Mouse (Mus musculus): ENCODE results near the gene Adtrp.

Adtrp gene

DNA sequence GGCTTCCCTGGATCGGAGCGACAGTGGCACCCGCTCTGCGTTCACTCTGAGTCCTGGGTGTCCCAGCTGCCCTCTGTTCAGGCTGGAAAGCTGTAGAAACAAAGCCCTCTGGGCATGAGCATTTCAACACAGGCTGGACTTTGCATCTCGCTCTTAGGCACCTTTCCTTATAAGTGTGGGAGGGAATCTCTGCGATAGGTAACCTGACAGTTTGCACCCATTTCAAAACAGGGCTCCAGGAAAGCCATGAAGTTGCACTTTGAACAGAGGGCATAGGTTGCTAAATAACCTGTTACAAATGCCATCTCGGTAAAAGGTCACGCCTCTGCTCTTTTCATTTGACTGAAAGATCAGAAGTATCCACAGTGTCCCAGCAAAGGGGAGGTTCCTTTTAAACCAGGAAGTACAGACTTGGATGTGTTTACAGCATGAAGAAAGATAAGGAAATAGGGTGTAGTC, 19.2 kb downstream of the Adtrp start:
- DNase-seq (ENCODE audit: low spot score in 2 of 2) = no peak

DNA sequence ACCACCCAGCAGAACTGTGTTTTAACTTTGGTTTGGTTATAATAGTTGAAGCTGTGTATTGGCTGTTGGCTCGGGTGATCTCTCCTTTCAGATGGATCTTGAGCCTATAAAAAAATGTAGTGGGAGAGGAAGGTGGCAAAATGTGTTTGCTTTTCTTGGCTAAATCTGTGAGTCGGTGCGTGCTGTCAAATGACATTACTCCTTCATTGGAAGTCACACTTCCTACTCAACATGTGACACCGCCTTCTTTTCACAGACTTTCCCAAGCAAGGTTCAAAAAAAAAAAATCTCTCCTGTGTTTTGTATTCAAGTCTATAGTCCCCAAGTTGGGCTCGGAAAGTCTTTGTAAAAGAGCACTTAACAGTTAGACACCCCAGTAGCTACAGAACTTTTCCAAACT, 19.9 kb downstream of the Adtrp start:
- DNase-seq (ENCODE audit: low spot score in 2 of 2) = peak; percentile 67 to 69

DNA sequence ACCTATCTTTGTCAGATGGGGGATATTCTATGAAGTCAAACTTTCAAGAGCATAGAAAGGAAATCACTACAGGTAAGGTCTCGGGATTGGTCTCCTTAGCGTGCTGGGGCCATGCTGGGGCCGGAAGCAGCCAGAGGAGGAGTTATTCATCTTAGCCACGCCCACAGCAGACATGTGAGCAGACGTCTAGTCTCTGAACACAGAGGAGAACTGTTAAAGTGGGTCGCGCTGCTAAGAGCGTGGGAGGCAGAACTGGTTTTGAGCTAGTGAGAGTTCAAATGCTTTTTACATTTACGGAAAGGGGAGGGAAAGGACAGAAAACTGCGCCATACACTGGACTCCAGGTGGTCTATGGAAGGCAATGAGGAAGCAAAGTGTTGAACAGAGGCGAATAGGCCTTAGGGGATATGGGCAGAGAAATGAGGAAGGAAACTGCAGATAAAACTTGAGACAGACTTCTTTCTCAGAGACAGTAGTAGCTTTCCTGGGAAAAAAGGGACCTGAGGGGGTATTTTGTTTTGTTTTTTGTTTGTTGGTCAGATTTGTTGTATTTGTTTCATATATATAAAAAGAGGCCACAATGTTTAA, 22.0 kb downstream of the Adtrp start:
- peak; percentile 16 to 34 for DNase-seq (ENCODE audit: low spot score in 2 of 2)

DNA sequence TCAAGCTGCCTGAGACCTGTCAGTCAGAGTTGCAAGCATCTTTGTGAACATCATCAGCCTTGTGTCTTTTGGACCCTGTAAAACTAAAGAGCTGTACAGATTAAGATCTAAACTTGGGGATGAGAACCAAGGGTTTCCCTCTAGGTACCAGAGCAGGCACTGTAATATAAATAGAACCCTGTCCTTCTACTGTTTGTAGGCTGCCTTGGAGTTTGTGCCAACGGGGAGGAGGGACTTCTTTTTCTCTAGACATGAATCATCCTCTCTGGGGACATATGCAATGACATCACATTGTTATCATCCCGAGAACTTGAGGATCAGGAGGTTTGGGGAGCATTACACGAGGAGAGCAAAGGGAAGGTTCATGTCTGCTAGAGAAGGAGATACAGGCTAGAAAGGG, 24.4 kb downstream of the Adtrp start:
- peak; percentile 47 to 51 for DNase-seq (ENCODE audit: low spot score in 2 of 2)

DNA sequence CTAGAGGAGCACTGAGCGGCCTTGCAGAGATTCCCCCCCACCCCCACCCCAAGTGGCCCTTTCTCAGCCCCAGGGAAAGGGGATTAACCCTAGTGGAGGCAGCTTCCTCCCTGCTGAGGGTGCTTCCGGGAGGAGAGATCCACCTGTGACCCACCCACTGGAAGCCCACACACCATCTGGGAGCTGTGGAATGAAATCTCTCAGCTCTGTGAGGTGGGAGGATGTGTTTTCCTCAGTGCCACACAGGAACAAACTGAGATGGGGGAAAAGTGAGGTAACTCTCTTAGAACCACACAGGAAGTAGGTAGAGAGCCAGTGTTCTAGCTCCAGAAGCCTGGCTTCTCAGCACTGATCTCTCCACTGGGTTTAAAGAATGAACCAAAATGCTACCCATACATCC, 24.9 kb downstream of the Adtrp start:
- peak; percentile 84 to 87 for DNase-seq (ENCODE audit: low spot score in 2 of 2)

DNA sequence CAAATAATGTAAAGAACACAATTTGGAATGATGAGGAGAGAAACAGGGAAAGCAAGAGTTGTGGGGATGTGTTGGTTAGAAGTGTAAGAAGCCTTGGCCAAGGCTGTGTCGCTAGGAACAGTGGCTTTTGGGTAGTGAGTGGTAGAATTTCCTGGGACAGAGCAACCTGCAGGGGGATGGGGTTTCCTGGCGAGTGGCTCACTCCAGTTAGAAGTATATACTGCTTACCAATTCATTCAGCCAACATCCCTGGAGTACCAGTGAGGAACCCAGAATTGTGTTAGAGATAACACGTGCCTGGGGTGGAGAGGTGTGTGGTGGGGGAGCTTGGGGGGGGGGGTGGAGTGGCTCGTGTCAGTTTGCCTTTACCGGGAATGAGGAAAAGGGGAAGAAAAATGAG, 25.4 kb downstream of the Adtrp start:
- DNase-seq (ENCODE audit: low spot score in 2 of 2) = peak in 1 of 2 experiments; percentile 32

DNA sequence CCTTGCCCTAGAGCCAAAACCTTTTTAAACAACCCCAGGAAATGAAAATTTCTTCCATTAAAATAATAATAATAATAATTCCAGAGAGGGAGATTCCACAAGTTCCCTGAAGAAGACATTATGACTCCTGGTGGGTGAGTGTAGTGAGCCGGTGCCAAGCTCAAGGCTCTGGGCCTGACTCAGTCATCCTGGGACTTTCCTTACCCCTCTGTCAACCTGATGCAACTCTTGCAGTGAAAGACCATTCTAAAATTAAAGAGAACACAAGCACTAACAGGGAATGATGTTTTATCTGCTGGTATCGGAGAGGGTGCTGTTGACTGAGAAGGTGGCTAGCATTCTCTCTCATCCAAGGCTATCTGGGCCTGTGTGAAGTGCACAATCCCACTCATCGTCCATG, 26.5 kb downstream of the Adtrp start:
- DNase-seq (ENCODE audit: low spot score in 2 of 2) = no peak

DNA sequence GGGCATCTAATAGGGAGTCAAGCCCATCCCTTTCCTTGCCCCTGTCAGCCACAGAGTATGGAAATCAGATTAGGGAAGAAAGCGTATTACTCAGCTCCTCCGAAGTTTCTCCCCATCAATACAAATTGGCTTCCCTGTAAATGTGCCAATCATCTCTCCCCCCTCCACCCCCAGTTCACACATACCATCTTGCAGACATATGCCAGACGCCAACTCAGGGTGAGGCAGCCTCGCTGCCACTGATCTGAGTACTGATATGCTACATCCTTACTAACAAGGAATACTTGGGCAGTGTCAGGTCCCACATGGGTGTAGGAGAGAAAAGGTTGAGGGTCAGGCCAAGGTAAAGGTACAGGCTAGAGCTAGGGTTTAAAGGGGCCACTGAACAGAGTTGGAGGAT, 27.6 kb downstream of the Adtrp start:
- DNase-seq (ENCODE audit: low spot score in 2 of 2) = peak; percentile 35 to 50

DNA sequence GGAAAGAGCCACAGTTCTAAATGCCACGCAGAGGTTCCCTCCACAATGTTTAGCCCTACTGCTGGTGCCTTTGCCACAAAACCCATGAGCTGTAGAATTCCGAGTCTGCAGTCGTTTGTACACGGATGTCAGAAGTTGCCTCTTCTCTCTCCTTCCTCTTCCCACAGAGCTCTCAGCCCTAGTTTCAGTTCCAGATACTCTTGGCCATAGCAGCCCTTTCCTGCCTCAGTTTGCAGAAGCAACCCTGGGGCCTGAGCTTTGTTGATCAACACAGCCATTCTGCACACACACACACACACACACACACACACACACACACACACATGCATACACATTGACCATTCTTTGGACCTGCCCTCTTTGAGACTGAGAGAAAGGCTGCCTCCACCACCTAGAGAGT, 28.0 kb downstream of the Adtrp start:
- DNase-seq (ENCODE audit: low spot score in 2 of 2) = no peak

DNA sequence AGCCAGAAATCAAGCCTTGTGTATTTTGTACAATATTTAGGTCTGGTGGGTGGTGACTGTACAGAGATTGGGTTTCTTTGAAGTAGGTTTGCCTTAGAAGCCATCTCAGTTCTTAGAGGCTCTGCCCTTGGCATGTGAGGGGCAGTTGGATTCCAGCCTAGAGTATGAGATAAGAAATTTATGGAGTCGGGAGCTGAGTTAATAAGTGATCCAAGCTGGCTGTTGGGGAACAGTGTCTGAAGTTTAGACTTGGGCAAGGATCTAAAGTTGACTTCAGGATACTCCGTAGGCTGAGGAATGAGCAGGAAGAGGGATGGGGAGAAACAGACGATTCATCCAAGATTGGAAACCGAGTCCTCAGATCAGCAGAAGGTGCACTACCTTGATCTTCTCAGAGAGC, 29.9 kb downstream of the Adtrp start:
- no peak for DNase-seq (ENCODE audit: low spot score in 2 of 2)

DNA sequence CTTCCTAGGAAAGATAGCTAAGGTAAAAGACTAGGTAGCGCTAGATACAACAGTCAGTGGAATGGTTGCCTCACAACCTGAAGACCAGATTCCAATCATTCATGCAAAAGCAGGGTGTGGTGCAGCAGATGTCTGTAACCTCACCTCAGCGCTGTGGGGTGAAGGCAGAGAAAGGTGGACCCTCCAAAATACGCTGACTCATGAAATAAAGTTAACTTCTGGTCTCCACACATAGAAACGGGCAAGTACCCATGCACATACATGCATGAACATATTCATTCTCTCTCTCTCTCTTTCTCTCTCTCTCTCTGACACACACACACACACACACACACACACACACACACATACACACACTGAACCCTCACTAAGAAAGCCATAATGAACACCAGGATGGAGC, 30.8 kb downstream of the Adtrp start:
- no peak for DNase-seq (ENCODE audit: low spot score in 2 of 2)

DNA sequence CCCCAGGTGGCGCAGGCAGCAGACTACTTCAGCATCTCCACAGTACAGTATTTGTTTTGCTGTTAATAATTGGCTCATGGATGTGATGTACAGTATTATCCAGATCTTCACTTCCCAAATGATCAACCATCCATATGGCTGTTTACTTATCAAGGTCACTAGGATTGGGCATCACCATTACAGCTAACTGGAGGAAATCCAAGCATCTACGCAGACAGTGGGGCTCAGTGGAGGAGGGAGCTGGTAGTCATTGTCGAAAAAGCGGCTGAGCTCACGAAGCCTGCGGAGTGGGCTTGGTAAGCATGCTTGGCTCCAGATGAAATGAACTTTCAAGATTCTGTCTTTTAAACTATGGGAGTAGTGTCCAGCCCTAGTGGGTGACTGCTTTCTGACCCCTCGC, 36.7 kb downstream of the Adtrp start:
- no peak for DNase-seq (ENCODE audit: low spot score in 2 of 2)

DNA sequence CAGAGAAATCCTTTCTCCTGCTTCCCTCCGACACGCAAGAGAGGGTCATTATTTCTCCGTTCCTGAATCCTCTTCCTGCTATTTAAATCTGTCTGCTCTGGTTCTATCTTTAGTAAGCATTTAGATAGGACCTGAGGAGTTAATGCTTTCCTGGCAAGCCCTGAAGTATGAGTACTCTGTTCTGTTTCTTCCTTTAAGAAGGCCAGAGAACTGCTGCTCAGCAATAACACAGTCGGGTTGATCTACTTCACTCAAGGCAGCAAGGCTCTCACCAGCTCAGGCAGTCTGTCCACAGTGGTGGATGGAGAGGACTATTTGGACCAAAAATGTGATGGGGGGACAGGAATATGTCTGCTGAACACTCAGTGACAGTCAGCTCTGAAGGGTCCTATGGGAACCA, 39.7 kb downstream of the Adtrp start:
- DNase-seq (ENCODE audit: low spot score in 2 of 2) = no peak

DNA sequence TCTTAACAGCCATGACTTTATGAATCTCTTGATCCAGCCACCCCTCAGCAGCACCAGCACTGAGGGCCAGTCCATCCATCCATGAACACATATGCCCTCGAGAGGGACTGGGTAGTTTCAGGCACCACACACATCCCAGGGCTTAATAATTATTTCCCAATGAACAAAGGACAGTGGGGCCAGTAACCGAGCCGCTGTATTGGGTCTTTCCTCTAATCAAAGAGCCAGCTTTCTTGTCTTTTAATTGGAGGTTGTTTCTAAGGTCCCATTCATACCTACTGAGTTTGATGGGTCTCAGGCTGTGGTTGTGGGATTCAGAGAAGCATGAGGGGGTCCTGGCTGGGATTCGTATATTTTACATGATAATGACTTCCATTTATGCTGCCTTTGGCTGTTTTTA, 40.2 kb downstream of the Adtrp start:
- no peak for DNase-seq (ENCODE audit: low spot score in 2 of 2)

DNA sequence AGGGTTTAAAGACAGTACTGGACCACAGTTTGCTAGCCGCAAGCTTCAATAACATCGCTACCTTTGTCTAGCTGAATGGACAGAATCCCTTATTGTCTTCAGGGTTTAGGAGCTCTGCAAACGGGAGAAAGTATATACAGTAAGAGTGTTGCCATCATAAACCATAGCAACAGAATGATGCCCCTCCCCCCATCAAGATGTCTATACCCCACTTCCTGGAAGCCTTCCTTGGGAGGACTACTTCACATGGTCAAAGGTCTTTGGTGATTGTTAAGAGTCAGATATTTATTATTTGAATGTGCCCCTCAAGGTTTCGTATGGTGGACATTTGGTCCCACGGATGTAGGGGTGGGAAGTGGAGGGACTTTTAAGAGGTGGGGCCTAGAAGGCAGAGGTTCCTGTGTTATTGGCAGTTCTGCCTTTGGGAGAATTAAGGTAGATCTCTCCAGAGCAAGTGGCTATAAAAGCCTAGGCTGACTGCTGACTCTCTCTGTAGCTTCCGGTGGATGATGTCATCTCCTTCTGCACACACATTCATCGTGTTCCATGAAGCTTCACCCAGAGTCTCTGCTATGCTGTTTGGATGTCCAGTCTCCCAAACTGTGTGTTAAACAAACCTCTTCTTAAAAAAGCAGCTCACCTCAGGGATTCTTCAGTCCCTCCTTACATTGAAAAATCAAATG, 42.2 kb downstream of the Adtrp start:
- DNase-seq (ENCODE audit: low spot score in 2 of 2) = no peak

DNA sequence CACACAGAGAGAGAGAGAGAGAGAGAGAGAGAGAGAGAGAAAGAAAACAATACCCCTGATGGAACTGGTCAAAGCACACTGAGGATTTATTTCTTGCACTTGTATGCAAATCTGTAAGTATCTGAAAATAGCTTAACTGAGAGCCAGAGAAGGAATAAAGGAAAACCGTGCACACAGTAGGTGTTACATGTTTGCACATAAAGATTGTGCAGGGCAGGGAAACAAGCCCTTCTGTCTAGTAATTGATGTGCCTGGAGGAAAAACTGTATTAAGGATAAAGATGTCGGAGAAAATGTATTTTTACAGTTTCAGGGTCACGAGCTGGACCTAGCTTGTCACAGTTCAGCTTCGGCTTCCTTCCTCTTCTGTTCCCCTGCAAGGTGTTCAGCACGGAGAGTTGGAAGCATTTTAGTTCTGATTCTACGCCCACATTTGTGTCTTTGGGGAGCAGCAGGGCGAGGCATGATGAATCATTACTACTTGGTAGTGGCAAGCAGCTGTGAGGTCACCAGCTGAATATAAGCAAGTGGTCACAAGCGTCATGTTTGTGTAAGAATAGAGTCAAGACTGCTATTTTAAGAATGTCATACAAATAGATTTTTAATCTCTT, 43.7 kb downstream of the Adtrp start:
- DNase-seq (ENCODE audit: low spot score in 2 of 2) = peak in 1 of 2 experiments; percentile 36

DNA sequence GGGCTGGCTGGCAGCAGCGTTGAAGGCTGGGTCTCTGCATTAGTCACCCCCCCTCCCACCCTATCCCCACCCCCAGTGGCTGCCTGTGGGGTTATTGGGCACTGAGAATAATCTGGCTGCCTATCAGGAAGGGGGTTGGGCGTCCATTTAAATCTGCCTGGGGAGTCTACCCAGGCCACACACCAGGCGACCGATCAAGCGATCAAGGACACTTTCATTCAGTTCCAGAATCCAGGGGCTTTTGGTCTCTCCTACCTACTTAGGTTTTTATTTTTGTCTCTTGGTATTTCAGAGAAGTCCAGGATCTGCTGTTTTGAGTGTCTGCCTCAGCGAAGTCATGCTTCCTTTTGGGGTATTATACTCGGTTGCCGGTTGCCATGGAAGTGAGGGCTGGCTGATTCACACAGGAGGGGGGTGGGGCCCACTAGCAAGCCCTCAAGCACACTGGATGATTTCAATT, 46.3 kb downstream of the Adtrp start:
- peak; percentile 83 to 89 for DNase-seq (ENCODE audit: low spot score in 2 of 2)

DNA sequence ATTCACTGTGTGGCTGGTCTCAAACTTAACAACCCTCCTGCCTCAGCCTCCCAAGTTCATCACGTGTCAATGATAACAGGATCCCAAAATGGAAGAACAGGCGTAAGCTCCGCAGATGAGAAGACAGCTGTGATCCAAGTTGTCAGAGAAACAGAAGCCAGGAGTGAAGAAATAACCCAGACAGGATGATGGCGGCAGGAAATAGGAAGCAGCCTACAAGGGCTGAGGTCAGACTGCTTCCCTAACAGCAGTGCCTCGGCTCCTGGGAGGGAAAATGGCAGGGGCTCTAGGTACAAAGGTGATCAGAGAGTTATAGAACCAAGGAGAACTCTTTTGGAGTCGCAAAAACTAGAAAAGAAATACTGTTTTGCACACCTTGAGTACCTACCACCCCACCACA, 54.6 kb downstream of the Adtrp start:
- no peak for DNase-seq (ENCODE audit: low spot score in 2 of 2)

DNA sequence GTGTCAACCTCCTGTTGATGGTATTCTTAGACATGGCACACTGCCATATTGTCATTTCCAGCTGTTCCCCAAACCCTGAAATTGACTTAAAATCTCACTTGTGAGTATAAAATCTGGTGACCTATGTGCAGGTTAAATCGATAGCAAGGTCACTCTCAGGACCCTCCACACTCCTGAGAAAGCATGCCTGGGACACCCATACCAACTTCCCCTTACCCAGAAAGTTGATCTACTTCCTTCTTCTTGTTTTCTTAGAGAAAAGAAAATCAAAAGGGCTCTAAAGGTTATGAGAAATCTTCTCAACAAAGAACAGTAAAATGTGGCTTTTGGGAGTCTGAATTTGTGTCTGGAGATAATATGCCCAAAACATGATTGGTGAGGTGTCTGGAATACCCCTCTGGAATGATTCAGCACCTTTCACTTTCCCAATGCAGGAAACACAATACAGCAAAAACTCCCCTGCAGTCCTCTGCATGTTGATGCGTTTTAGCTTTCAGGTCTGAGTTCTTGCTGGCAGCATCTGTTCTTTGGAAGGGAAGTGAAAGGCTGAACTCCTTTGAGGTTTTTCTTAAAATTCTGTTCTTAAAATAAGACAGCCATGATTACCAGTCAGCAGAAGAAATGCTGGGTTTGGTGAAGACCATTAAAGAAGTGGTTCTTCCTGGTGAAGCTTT, 59.5 kb downstream of the Adtrp start:
- DNase-seq (ENCODE audit: low spot score in 2 of 2) = no peak

DNA sequence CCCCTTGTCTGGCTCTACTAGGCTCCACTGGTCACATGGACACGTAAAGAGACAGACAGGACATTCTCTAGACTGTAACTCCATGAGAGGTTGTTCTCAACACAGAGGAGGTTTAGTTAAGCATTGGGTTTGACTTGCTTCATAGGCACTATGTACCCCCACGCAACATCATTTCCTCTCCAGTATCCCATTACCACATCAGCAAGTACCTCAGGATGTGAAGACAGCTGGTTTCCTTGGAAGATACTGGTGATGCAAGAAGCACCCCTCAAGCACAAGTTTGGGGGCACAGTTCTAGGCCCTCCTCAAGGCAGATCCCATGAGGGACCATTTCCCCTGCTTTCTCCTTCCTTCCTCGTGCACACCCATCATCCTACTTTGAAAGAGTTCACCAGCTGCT, 60.8 kb downstream of the Adtrp start:
- DNase-seq (ENCODE audit: low spot score in 2 of 2) = no peak

DNA sequence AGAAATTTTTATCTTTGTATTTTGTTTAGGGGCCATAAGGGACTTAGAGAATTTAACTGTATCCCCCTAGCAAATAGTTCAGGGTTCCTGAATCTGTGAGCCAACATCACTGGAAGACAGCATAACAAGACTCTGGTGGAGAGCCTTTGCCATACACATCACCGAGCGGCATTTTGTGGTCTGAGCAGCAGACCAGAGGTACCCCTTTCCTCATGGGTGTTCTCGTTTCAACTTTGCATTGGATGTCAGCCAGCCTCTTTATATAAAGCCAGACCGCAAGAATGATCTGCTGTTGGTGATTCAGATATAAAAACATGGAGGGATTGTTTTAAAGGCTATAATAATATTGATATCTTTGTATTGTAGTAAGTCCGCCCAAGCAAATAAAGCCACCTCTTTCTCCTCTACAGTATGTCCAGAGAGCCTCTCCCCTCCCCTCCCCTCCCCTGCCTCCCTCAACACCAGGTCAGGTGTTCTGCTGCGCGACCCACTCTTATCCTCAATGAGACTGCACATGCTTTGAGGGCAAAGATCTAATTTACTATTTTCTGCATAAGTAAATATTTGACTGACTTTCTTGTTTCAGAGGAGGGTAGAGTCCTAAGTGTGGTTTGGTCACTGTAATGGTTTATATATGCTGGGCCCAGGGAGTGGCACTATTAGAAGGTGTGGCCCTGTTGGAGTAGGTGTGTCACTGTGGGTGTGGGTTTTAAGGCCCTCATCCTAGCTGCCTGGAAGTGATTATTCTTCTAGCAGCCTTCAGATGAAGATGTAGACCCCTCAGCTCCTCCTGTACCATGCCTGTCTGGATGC, 62.4 kb downstream of the Adtrp start:
- no peak for DNase-seq (ENCODE audit: low spot score in 2 of 2)

DNA sequence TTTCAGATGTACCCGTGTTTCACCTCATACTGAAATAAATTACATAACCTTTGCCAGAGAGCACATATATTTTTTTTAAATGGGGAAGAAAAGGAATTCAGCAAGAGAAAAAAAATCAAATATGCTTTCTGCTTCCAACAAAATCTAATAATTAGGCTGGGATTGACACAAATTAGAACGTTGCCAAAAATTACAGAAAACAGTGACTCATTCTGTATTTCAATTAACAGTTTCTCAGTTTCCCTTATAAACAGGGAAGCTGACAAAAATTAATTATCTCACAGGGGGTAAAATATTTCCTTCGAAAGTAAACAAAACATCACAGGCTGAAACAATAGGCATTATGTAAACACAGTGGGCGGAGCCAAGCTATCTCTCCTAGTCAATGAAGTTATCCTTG, 67.2 kb downstream of the Adtrp start:
- no peak for DNase-seq (ENCODE audit: low spot score in 2 of 2)
